Mouse (Mus musculus): ENCODE measurements around the gene Creb3l1.

GRCm38 (mm10) chr2:92041538-92041937 is 17.2 kb upstream of the Creb3l1 start:
- TF ChIP-seq CTCF (IDR thresholded peaks at IDR 0.05; ENCODE audit: low read depth, low read length) (no peak), POLR2A (IDR thresholded peaks at IDR 0.05; ENCODE audit: borderline replicate concordance, low read depth, low read length) (no peak)

Data from bone marrow macrophage, adult 2 months (primary cell).